Mouse (Mus musculus) embryonic fibroblast, embryonic 13.5 days (primary cell): ENCODE results near the gene Gins3.

Source experiments
- CTCF ChIP-seq: IDR thresholded peaks from 2 replicates; pipeline ENCODE4 v1.5.1; 2011; ENCODE audit warnings: mild to moderate bottlenecking, control low read depth, low read length, moderate library complexity, borderline replicate concordance; ENCODE audit not compliant: insufficient read depth
- POLR2A ChIP-seq: IDR thresholded peaks from 2 replicates; pipeline ENCODE4 v1.6.1; 2011; ENCODE audit warnings: low read depth, mild to moderate bottlenecking, control low read depth, low read length, moderate library complexity

- TF ChIP-seq CTCF (no peak), POLR2A (no peak)
Observed at GRCm38 (mm10) chr8:95671861-95672260, 38.6 kb downstream of the Gins3 start.
